Mouse (Mus musculus) megakaryocyte, embryonic 14.5 days (primary cell): ENCODE data around the gene Plppr3.

Experiments used
- FLI1 ChIP-seq: IDR thresholded peaks from 2 replicates; pipeline ENCODE4 v1.6.1; 2012; ENCODE audit warnings: low read length, inconsistent platforms, mixed read lengths
- GATA1 ChIP-seq: IDR thresholded peaks from 3 replicates; pipeline ENCODE4 v1.6.1; 2012; ENCODE audit warnings: mixed read lengths, low read length, inconsistent platforms, borderline replicate concordance

- TF ChIP-seq GATA1 (no peak), FLI1 (no peak)
These were observed 40.6 kb upstream of the Plppr3 start for GRCm38 (mm10) chr10:79914948-79915596.
